Mouse (Mus musculus): ENCODE results near the gene Plcd3. TPM values are rescaled to one million over a fixed set of nuclear protein-coding genes. Genes with fewer than 3 reads are reported as not detected.

The Plcd3 gene
- total and polyA plus RNA-seq, 3 experiments = 7.1 to 24.3 (median 11.3) TPM

DNA sequence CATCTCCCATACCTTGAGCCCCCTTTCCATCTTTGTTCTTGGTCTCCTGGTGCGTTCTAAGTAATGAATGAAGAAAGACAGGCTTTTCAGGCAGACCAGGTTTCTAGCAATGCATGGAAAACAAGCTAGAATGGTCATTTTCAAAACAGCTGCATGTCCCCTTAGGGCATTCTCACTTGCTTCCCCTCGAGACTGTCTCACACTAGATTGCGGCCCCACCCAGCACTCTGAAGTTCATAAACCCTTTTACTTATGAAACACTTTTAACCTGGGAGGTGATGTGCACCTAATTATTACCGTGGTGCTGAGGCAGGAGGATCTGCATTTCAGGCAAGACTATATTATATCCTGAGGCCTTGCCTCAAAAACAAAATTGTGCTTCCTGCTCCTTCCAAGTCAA lies 12.3 kb upstream of the Plcd3 start:
- no peak overlapping the region for H3K27ac ChIP-seq (ENCODE audit: insufficient read depth, low read depth)
- peaks cover 6 to 23% of the 10 kb centered on the region in 2 experiments; a peak in 3 of 4 replicates for H3K4me1 ChIP-seq (ENCODE audit: control insufficient read depth in 1 of 2, insufficient read depth in 2 of 2)
- H3K4me2 ChIP-seq (ENCODE audit: insufficient read depth, low read depth, poor library complexity, severe bottlenecking) = peak overlapping the region; percentile 74
- no peaks in the 10 kb centered on the region for H3K9me3 ChIP-seq (replicated peaks; ENCODE audit: low read length)
- peak overlapping the region in 1 of 3 experiments; percentile 74 for H3K4me3 ChIP-seq (replicated peaks in 1 of 3; ENCODE audit: low read depth in 2 of 3, low read length in 2 of 3, poor library complexity in 1 of 3)
- peaks cover 15 to 51% of the 10 kb centered on the region in 2 experiments for H3K36me3 ChIP-seq (replicated peaks in 1 of 2; ENCODE audit: control insufficient read depth in 1 of 2, insufficient read depth in 1 of 2, low read length in 1 of 2)
- no peak for TF ChIP-seq USF2 (conservative IDR thresholded peaks at IDR 0.05; ENCODE audit: low read depth, low read length)
- 0 out of 2 replicates have a peak, but pooled peaks have one; percentile 47 for TF ChIP-seq ZMIZ1 (IDR thresholded peaks at IDR 0.05; ENCODE audit: low read depth, low read length)
- dilution Hi-C loops (cut with MboI; ENCODE audit: extremely low pct_ligation_motif_present, extremely low pct_unique_long_range_greater_than_20kb, low sequenced_read_pairs) (no loop called here), in situ Hi-C loops (cut with MboI; ENCODE audit: low pct_ligation_motif_present, low pct_unique_long_range_greater_than_20kb, low sequenced_read_pairs) (no loop called here)
- peaks cover 22% of the 10 kb centered on the region for H3K79me2 ChIP-seq (replicated peaks; ENCODE audit: control insufficient read depth, extremely low read depth, insufficient read depth, poor library complexity, severe bottlenecking)
- no peak for DNase-seq (ENCODE audit: extremely low read depth)
- no peaks in the 10 kb centered on the region for H3K27me3 ChIP-seq (replicated peaks)
- peak overlapping the region; percentile 95 for H3K9ac ChIP-seq (ENCODE audit: insufficient read depth, low read depth)

- no peak overlapping the region for H3K9ac ChIP-seq (ENCODE audit: insufficient read depth, low read depth)
Measured at GRCm38 (mm10) chr11:103113005-103113404, 11.5 kb upstream of the Plcd3 start.

GRCm38 (mm10) chr11:103112552-103112912 lies 11.1 kb upstream of the Plcd3 start:
- in situ Hi-C loops (cut with MboI; ENCODE audit: low pct_ligation_motif_present, low pct_unique_long_range_greater_than_20kb, low sequenced_read_pairs) = no loop called here
- no peak overlapping the region for H3K9ac ChIP-seq (ENCODE audit: insufficient read depth, low read depth)
- dilution Hi-C loops (cut with MboI; ENCODE audit: extremely low pct_ligation_motif_present, extremely low pct_unique_long_range_greater_than_20kb, low sequenced_read_pairs) = no loop called here

More at GRCm38 (mm10) chr11:103113005-103113404, 11.5 kb upstream of the Plcd3 start:
- 0 out of 2 replicates have a peak, but pooled peaks have one; percentile 4 for TF ChIP-seq ZMIZ1 (IDR thresholded peaks at IDR 0.05; ENCODE audit: low read depth, low read length)
- TF ChIP-seq BHLHE40 (IDR thresholded peaks at IDR 0.05; ENCODE audit: low read depth, low read length) = no peak
- no peak for TF ChIP-seq CHD1 (IDR thresholded peaks at IDR 0.05; ENCODE audit: low read depth, low read length)
- TF ChIP-seq NRF1 (IDR thresholded peaks at IDR 0.05; ENCODE audit: low read depth, low read length) = no peak
- TF ChIP-seq KAT2A (IDR thresholded peaks at IDR 0.05; ENCODE audit: insufficient replicate concordance, low read length) = no peak
- no peak for TF ChIP-seq MXI1 (IDR thresholded peaks at IDR 0.05; ENCODE audit: low read depth, low read length)
- no peak for TF ChIP-seq ZC3H11A (IDR thresholded peaks at IDR 0.05; ENCODE audit: low read depth, low read length)
- TF ChIP-seq SIN3A (IDR thresholded peaks at IDR 0.05; ENCODE audit: low read length) = no peak
- Histone ChIP-seq H3K36me3 (replicated peaks in 1 of 2; ENCODE audit: control insufficient read depth in 1 of 2, insufficient read depth in 1 of 2, low read length in 1 of 2) (peaks cover 18 to 55% of the 10 kb centered on the region in 2 experiments), H3K27ac (ENCODE audit: insufficient read depth, low read depth) (no peak overlapping the region), H3K79me2 (replicated peaks; ENCODE audit: control insufficient read depth, extremely low read depth, insufficient read depth, poor library complexity, severe bottlenecking) (peaks cover 18% of the 10 kb centered on the region), H3K4me3 (replicated peaks in 1 of 3; ENCODE audit: low read depth in 2 of 3, low read length in 2 of 3, poor library complexity in 1 of 3) (no peak overlapping the region), H3K4me2 (ENCODE audit: insufficient read depth, low read depth, poor library complexity, severe bottlenecking) (no peak overlapping the region), H3K27me3 (replicated peaks) (no peaks in the 10 kb centered on the region), H3K9me3 (replicated peaks; ENCODE audit: low read length) (no peaks in the 10 kb centered on the region), H3K4me1 (ENCODE audit: control insufficient read depth in 1 of 2, insufficient read depth in 2 of 2) (peaks cover 6 to 16% of the 10 kb centered on the region in 2 experiments; a peak in 3 of 4 replicates)
- no peak for DNase-seq (ENCODE audit: extremely low read depth)
- in situ Hi-C loops (cut with MboI; ENCODE audit: low pct_ligation_motif_present, low pct_unique_long_range_greater_than_20kb, low sequenced_read_pairs) (no loop called here), dilution Hi-C loops (cut with MboI; ENCODE audit: extremely low pct_ligation_motif_present, extremely low pct_unique_long_range_greater_than_20kb, low sequenced_read_pairs) (no loop called here)

More at GRCm38 (mm10) chr11:103112552-103112912, 11.1 kb upstream of the Plcd3 start:
- H3K27me3 ChIP-seq (replicated peaks) = no peaks in the 10 kb centered on the region
- no peak for DNase-seq (ENCODE audit: extremely low read depth)
- H3K36me3 ChIP-seq (replicated peaks in 1 of 2; ENCODE audit: control insufficient read depth in 1 of 2, insufficient read depth in 1 of 2, low read length in 1 of 2) = peaks cover 18 to 56% of the 10 kb centered on the region in 2 experiments
- no peak overlapping the region for H3K27ac ChIP-seq (ENCODE audit: insufficient read depth, low read depth)
- peaks cover 14% of the 10 kb centered on the region for H3K79me2 ChIP-seq (replicated peaks; ENCODE audit: control insufficient read depth, extremely low read depth, insufficient read depth, poor library complexity, severe bottlenecking)
- H3K4me2 ChIP-seq (ENCODE audit: insufficient read depth, low read depth, poor library complexity, severe bottlenecking) = no peak overlapping the region
- H3K4me3 ChIP-seq (replicated peaks in 1 of 3; ENCODE audit: low read depth in 2 of 3, low read length in 2 of 3, poor library complexity in 1 of 3) = no peak overlapping the region
- peaks cover 6 to 14% of the 10 kb centered on the region in 2 experiments; a peak in 3 of 4 replicates for H3K4me1 ChIP-seq (ENCODE audit: control insufficient read depth in 1 of 2, insufficient read depth in 2 of 2)
- TF ChIP-seq ELF1 (IDR thresholded peaks at IDR 0.05; ENCODE audit: low read depth, low read length) (no peak), ZNF384 (IDR thresholded peaks at IDR 0.05; ENCODE audit: low read depth, low read length) (no peak), POLR2A (IDR thresholded peaks at IDR 0.05; ENCODE audit: low read depth, low read length) (0 out of 2 replicates have a peak, but pooled peaks have one; percentile 5), ZMIZ1 (IDR thresholded peaks at IDR 0.05; ENCODE audit: low read depth, low read length) (0 out of 2 replicates have a peak, but pooled peaks have one; percentile 24), SMC3 (IDR thresholded peaks at IDR 0.05; ENCODE audit: low read depth, low read length) (no peak)
- H3K9me3 ChIP-seq (replicated peaks; ENCODE audit: low read length) = no peaks in the 10 kb centered on the region

All from CH12.LX (cell line).